Mouse (Mus musculus): ENCODE measurements around the gene Eif4e1b.

- TF ChIP-seq GATA1 (IDR thresholded peaks at IDR 0.05; ENCODE audit: borderline replicate concordance, low read length) (no peak), FLI1 (IDR thresholded peaks at IDR 0.05; ENCODE audit: low read length) (no peak)
Observed at GRCm38 (mm10) chr13:54783235-54783634, 563 bp upstream of the Eif4e1b start.

All from megakaryocyte, embryonic 14.5 days (primary cell).